ENCODE assay signal across 11 mouse cellular contexts in the genomic region with DNA sequence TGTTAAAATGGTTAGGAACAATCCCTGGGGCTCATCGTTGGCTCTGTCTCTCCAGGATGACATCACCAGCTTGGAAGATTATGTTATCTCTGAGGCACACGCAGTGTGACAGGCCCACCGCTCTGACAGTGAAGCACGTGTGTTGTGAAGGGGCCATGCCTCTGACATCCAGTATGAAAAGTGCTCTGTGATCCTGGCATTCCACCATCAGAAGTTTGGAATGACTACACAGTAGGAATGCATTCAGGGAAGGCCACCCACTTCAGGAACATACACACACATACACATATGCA. TPM values are rescaled to one million over a fixed set of nuclear protein-coding genes. Genes with fewer than 3 reads are reported as not detected.
DNase-seq lines count a peak whose midpoint lies in the region; ATAC-seq and TF ChIP-seq lines count a peak whose summit lies in the region.
"Had no signal": no experiment of that assay in that cellular context is flagged by ENCODE, and none has a peak within 500 bp of the region (broad histone marks: within the 10 kb centered on the region; RNA-seq: fewer than 3 reads in every experiment).

No protein-coding gene starts in this region.

- TF ChIP-seq CTCF in heart, adult 2 months (IDR thresholded peaks at IDR 0.05): no peak
- no peak for TF ChIP-seq CTCF in stomach, postnatal 0 days (IDR thresholded peaks at IDR 0.05; ENCODE audit: low read depth)

- no peak overlapping the region for H3K9ac ChIP-seq in heart, adult 2 months (ENCODE audit: low read depth, low read length)
- H3K9ac ChIP-seq in liver, embryonic 11.5 days (ENCODE audit: low read depth, low read length): no peak overlapping the region
- H3K9ac ChIP-seq in stomach, postnatal 0 days (ENCODE audit: low read length): no peak overlapping the region

- H3K4me3 ChIP-seq in heart, adult 2 months: no peak overlapping the region
- peak overlapping the region; percentile 47 for H3K4me3 ChIP-seq in megakaryocyte, embryonic 14.5 days (replicated peaks)
- H3K4me3 ChIP-seq in liver, embryonic 11.5 days (ENCODE audit: low read depth, low read length): no peak overlapping the region
- no peak overlapping the region for H3K4me3 ChIP-seq in stomach, postnatal 0 days (ENCODE audit: low read depth, low read length)
- no peak overlapping the region for H3K4me3 ChIP-seq in midbrain, embryonic 10.5 days

- no peak overlapping the region for H3K27ac ChIP-seq in heart, adult 2 months
- H3K27ac ChIP-seq in liver, embryonic 11.5 days (ENCODE audit: low read depth, low read length): no peak overlapping the region
- no peak overlapping the region for H3K27ac ChIP-seq in stomach, postnatal 0 days (replicated peaks)
- H3K27ac ChIP-seq in midbrain, embryonic 10.5 days (replicated peaks): no peak overlapping the region

- 26% methylated on average over 4 of the region's 4 CpGs for WGBS in heart, adult 2 months
- WGBS in liver, embryonic 11.5 days: 22% methylated on average over 4 of the region's 4 CpGs
- WGBS in stomach, postnatal 0 days: 39% methylated on average over 4 of the region's 4 CpGs
- 91% methylated on average over 4 of the region's 4 CpGs for WGBS in midbrain, embryonic 10.5 days

- peaks cover 3% of the 10 kb centered on the region for H3K36me3 ChIP-seq in heart, adult 2 months (ENCODE audit: control insufficient read depth, insufficient read depth, low read length)
- H3K36me3 ChIP-seq in megakaryocyte, embryonic 14.5 days (replicated peaks; ENCODE audit: low read length): peaks cover 80% of the 10 kb centered on the region
- peaks cover 8% of the 10 kb centered on the region for H3K36me3 ChIP-seq in liver, embryonic 11.5 days (ENCODE audit: control insufficient read depth, insufficient read depth, low read length)
- peaks cover 2% of the 10 kb centered on the region; the same call in 1 of the 2 replicates for H3K36me3 ChIP-seq in stomach, postnatal 0 days (ENCODE audit: control insufficient read depth, insufficient read depth, low read length)
- H3K36me3 ChIP-seq in midbrain, embryonic 10.5 days: peaks cover 39% of the 10 kb centered on the region

- TF ChIP-seq EP300 in heart, adult 2 months (IDR thresholded peaks at IDR 0.05; ENCODE audit: insufficient read depth, low read depth, low read length): no peak
- TF ChIP-seq EP300 in stomach, postnatal 0 days (optimal IDR thresholded peaks at IDR 0.05): no peak

- H3K4me1 ChIP-seq in heart, adult 2 months (ENCODE audit: control insufficient read depth, insufficient read depth, low read length): peaks cover 10% of the 10 kb centered on the region
- H3K4me1 ChIP-seq in megakaryocyte, embryonic 14.5 days: peaks cover 38% of the 10 kb centered on the region
- peaks cover 28% of the 10 kb centered on the region for H3K4me1 ChIP-seq in liver, embryonic 11.5 days (replicated peaks; ENCODE audit: control insufficient read depth, insufficient read depth, low read length)
- H3K4me1 ChIP-seq in stomach, postnatal 0 days (replicated peaks; ENCODE audit: control insufficient read depth, insufficient read depth): no peaks in the 10 kb centered on the region
- peaks cover 13% of the 10 kb centered on the region for H3K4me1 ChIP-seq in midbrain, embryonic 10.5 days

- no peaks in the 10 kb centered on the region for H3K27me3 ChIP-seq in heart, adult 2 months (ENCODE audit: control insufficient read depth, insufficient read depth, low read length)
- H3K27me3 ChIP-seq in megakaryocyte, embryonic 14.5 days (replicated peaks): no peaks in the 10 kb centered on the region
- no peaks in the 10 kb centered on the region for H3K27me3 ChIP-seq in liver, embryonic 11.5 days (replicated peaks; ENCODE audit: control insufficient read depth, insufficient read depth, low read length)
- H3K27me3 ChIP-seq in stomach, postnatal 0 days (ENCODE audit: control insufficient read depth, insufficient read depth, low read length): no peaks in the 10 kb centered on the region
- no peaks in the 10 kb centered on the region for H3K27me3 ChIP-seq in midbrain, embryonic 10.5 days (ENCODE audit: low read depth, poor library complexity, severe bottlenecking)

- no peaks in the 10 kb centered on the region for H3K79me2 ChIP-seq in heart, adult 2 months (replicated peaks; ENCODE audit: control insufficient read depth, insufficient read depth, low read length)

- no peak for TF ChIP-seq POLR2A in heart, adult 2 months (IDR thresholded peaks at IDR 0.05; ENCODE audit: insufficient read depth, low read depth, low read length)

- H3K4me2 ChIP-seq in liver, embryonic 11.5 days: peak overlapping the region; percentile 6; the same call in 1 of the 2 replicates
- no peak overlapping the region for H3K4me2 ChIP-seq in stomach, postnatal 0 days (replicated peaks; ENCODE audit: low read depth)

- H3K9me3 ChIP-seq in megakaryocyte, embryonic 14.5 days: no peaks in the 10 kb centered on the region
- H3K9me3 ChIP-seq in liver, embryonic 11.5 days (ENCODE audit: control insufficient read depth, low read length): no peaks in the 10 kb centered on the region; the same call in 1 of the 2 replicates
- H3K9me3 ChIP-seq in stomach, postnatal 0 days (ENCODE audit: control insufficient read depth, low read length): no peaks in the 10 kb centered on the region
- no peaks in the 10 kb centered on the region for H3K9me3 ChIP-seq in midbrain, embryonic 10.5 days (replicated peaks)

- ATAC-seq in megakaryocyte, adult 5-6 weeks (ENCODE audit: poor library complexity, severe bottlenecking): no peak
- ATAC-seq in liver, embryonic 11.5 days (replicated peaks; ENCODE audit: low FRiP score): peak; percentile 86
- peak; percentile 60; the same call in 1 of the 2 replicates for ATAC-seq in stomach, postnatal 0 days (ENCODE audit: low FRiP score, low TSS enrichment)

- intact Hi-C loops in heart, adult 2 months (cut with DNase I): loop anchor here (5.0 kb wide), 1 partner anchor 51 kb away; a partner anchor contains a TSS

- DNase-seq in heart, adult 11 months: peak; percentile 91
- DNase-seq in heart, adult 2 months: no peak
- no peak for DNase-seq in liver, embryonic 11.5 days (ENCODE audit: low spot score)
- DNase-seq in stomach, postnatal 0 days (ENCODE audit: low spot score): no peak
- no peak for DNase-seq in urinary bladder, postnatal 14 days (ENCODE audit: low spot score)
- DNase-seq in midbrain, embryonic 10.5 days (ENCODE audit: low spot score): no peak
- DNase-seq: cerebellum, adult 11 months; right cerebral cortex, adult 18-20 months; thymus, postnatal 25 days had no signal

RNA-seq across cellular contexts. Expression of a gene that starts 49.8 kb away (rescaled TPM):
- total RNA-seq in heart, adult 2 months (2021): 10 to 100 TPM; 33.5 to 33.6 TPM
- polyA plus RNA-seq in heart, adult 2 months (2012; rRNA removed): 44.4 and 57.3 TPM in 2 replicates
- polyA plus RNA-seq in megakaryocyte, embryonic 14.5 days (2012; ENCODE audit: insufficient read depth, low replicate concordance): 20.8 and 39.8 TPM in 2 replicates
- total RNA-seq in megakaryocyte, adult 5-6 weeks (2015): 104 and 105 TPM in 2 replicates
- total RNA-seq in megakaryocyte, adult 5-6 weeks (2017): 181 and 183 TPM in 2 replicates
- polyA plus RNA-seq in liver, embryonic 11.5 days (2014; fragmentation: Nextera tagmentation; extraction: Ambion mirVana): 27.8 and 29.4 TPM in 2 replicates
- polyA plus RNA-seq in stomach, postnatal 0 days (2015; fragmentation: Nextera tagmentation; extraction: Ambion mirVana): 13.7 and 16.7 TPM in 2 replicates
- polyA plus RNA-seq in midbrain, embryonic 10.5 days (2016; fragmentation: Nextera tagmentation; extraction: Ambion mirVana): 9.0 and 10.6 TPM in 2 replicates
